Mouse (Mus musculus): ENCODE data around the gene Ctnna2.

DNA sequence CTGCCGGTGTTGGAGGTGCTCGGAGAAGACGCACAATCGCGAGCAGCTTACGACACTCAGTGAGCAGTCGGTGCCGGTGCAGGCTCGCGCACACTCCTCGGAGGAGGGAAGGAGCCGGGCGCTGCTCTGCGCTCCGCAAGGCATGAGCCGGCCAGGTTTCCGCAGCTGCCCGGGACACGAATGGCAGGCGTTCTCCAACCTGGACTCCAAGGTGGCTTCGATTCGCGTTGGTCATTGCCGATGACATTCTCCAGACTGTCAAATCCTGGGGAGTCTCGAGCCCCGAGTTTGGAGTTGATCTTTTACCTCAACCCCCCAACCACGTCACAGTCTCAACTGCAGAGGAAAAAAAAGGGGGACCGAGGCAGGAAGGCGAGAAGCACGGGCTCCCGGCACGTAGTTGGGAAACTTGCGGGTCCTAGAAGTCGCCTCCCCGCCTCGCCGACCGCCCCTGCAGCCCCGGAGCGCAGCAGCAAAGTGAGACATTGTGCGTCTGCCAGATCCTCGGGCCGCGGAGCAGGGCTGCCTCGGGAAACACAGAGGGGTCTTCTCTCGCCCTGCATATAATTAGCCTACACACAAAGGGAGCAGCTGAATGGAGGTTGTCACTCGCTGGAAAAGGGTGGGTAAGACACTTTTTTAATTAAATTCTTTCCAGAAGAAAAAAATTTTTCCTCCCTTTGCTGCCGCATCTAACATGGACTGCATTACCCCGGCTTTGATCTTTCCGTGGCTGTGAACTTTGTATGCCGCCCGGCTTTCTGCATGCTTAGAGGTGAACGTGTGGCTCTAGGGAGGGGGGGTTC, 736.7 kb downstream of the Ctnna2 start, which contains the start of gene Lrrtm1:
- TF ChIP-seq CTCF (IDR thresholded peaks at IDR 0.05; ENCODE audit: low read depth, low read length) = no peak
- TF ChIP-seq GATA1 (IDR thresholded peaks at IDR 0.05; ENCODE audit: borderline replicate concordance, low read length) = no peak
- no peak for TF ChIP-seq TAL1 (conservative IDR thresholded peaks at IDR 0.05; ENCODE audit: low read depth, low read length)
